Mouse (Mus musculus): ENCODE data around the gene Smim12.
A peak's percentile ranks its signal among the peaks of the same experiment; 100 is the strongest.

The Smim12 gene

GRCm38 (mm10) chr4:127243552-127243951, at the start of gene Smim12:
TSS of gene Smim12 (plus strand) at chr4:127243784.
- peak; percentile 98 for DNase-seq

GRCm38 (mm10) chr4:127194477-127195269, 48.9 kb upstream of the Smim12 start:
- no peak for DNase-seq

GRCm38 (mm10) chr4:127198609-127199008, 45.0 kb upstream of the Smim12 start:
- DNase-seq: no peak

- DNase-seq: no peak
These were observed 44.2 kb upstream of the Smim12 start for GRCm38 (mm10) chr4:127199406-127199805.

- no peak for DNase-seq
These were observed 43.3 kb upstream of the Smim12 start for GRCm38 (mm10) chr4:127200164-127200722.

GRCm38 (mm10) chr4:127200769-127201617, 42.6 kb upstream of the Smim12 start:
- DNase-seq: no peak

GRCm38 (mm10) chr4:127203081-127203480, 40.5 kb upstream of the Smim12 start:
- DNase-seq: no peak

GRCm38 (mm10) chr4:127211318-127211717, 32.3 kb upstream of the Smim12 start:
- DNase-seq: no peak

GRCm38 (mm10) chr4:127214510-127214909, 29.1 kb upstream of the Smim12 start:
- no peak for DNase-seq

GRCm38 (mm10) chr4:127215103-127215502, 28.5 kb upstream of the Smim12 start:
- DNase-seq: no peak

- DNase-seq: no peak
These were observed 27.8 kb upstream of the Smim12 start for GRCm38 (mm10) chr4:127215799-127216198.

GRCm38 (mm10) chr4:127216251-127216651, 27.3 kb upstream of the Smim12 start:
- DNase-seq: no peak

GRCm38 (mm10) chr4:127217048-127217447, 26.5 kb upstream of the Smim12 start:
- no peak for DNase-seq

- no peak for DNase-seq
These were observed 20.3 kb upstream of the Smim12 start for GRCm38 (mm10) chr4:127223291-127223690.

GRCm38 (mm10) chr4:127223755-127224154, 19.8 kb upstream of the Smim12 start:
- no peak for DNase-seq

- no peak for DNase-seq
These were observed 19.0 kb upstream of the Smim12 start for GRCm38 (mm10) chr4:127224444-127225100.

- DNase-seq: peak; percentile 49
These were observed 17.5 kb upstream of the Smim12 start for GRCm38 (mm10) chr4:127226067-127226466.

GRCm38 (mm10) chr4:127227051-127227673, 16.4 kb upstream of the Smim12 start:
- DNase-seq: no peak

GRCm38 (mm10) chr4:127232028-127232427, 11.6 kb upstream of the Smim12 start:
- peak; percentile 90 for DNase-seq

GRCm38 (mm10) chr4:127232551-127232950, 11.0 kb upstream of the Smim12 start:
- DNase-seq: no peak

- DNase-seq: no peak
These were observed 10.0 kb upstream of the Smim12 start for GRCm38 (mm10) chr4:127233416-127234125.
